Mouse (Mus musculus) effector memory CD4-positive, alpha-beta T cell, adult 7 months (primary cell): ENCODE results near the gene Cyp2c38. TPM values are rescaled to one million over a fixed set of nuclear protein-coding genes. Genes with fewer than 3 reads are reported as not detected.

Experiments
- polyA plus RNA-seq: library from polyadenylated mRNA; unstranded; fragments of 100-300 nt; shearing (Covaris generic); gene quantifications from one replicate; pipeline ENCODE4 v1.2.1, GENCODE M21; 2017

Gene Cyp2c38
- 0.22 TPM for polyA plus RNA-seq

DNA sequence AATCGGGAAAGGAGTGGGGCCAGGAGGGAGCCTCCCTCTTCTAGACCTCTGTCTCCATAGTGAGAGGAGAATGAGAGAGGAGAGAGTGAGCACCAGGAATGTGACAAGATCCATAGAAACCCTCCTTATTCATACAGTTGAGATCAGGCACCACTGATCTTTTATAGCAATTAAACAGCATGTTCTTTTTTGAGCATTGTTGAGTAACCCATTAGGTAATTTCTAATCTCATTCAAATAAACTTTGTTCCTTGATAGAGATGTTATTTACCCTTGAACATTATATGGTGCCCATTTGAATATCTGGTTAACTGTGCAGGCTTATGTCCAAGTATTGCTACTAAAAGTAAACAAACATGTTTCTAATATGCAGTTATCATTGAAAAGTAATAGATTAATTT, at the start of gene Cyp2c38:
Gene Cyp2c38, minus strand, starts transcription at position 135 of the 400 bp plus-strand sequence.

DNA sequence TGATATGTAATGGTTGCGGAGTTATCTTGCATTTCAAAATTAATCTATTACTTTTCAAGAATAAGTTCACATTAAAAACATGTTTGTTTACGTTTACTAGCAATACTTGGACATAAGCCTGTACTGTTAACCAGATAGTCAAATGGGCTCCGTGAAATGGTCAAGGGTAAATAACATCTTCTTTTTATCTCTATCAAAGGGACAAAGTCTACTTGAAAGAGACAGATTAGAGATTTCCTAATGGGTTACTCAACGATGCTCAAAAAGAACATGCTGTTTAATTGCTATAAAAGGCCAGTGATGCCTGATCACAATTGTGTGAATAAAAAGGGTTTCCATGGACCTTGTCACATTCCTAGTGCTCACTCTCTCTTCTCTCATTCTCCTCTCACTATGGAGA, 47.7 kb upstream of the Cyp2c38 start, which contains the start of gene Cyp2c39:
Gene Cyp2c39, plus strand, starts transcription at position 329 of the 400 bp plus-strand sequence.

Other genes with a start within 250 kb of the Cyp2c38 start
- not detected for gene Cyp2c29, start 193.7 kb downstream of the Cyp2c38 start, polyA plus RNA-seq
- not detected for gene Cyp2c39, start 47.8 kb upstream of the Cyp2c38 start, polyA plus RNA-seq
- gene Cyp2c67, start 186.0 kb upstream of the Cyp2c38 start, polyA plus RNA-seq: not detected